Mouse (Mus musculus) intestine, embryonic 15.5 days (tissue): ENCODE results near the gene Lingo2. TPM values are rescaled to one million over a fixed set of nuclear protein-coding genes. Genes with fewer than 3 reads are reported as not detected.
"Not testable (repeated sequence)": the region's sequence is repeated elsewhere in the genome, so short reads cannot be mapped to it uniquely, and the experiment has no call there.

ENCODE experiments used
- ATAC-seq: fragments of 200-750 bp; cut with Nextera tagmentation; 2 replicates; pipeline ENCODE4 v1.8.0; 2017; ENCODE audit warnings: moderate TSS enrichment, moderate library complexity
- H3K27ac ChIP-seq: fragments of 300-500 bp; sonication (generic); 2 replicates; pipeline ENCODE4 v1.5.1; 2015; ENCODE audit warnings: mild to moderate bottlenecking, inconsistent platforms
- H3K27me3 ChIP-seq: fragments of 300-500 bp; sonication (generic); replicated peaks from 2 replicates; pipeline ENCODE4 v1.6.1; 2015; ENCODE audit warnings: inconsistent platforms
- H3K36me3 ChIP-seq: fragments of 300-500 bp; sonication (generic); 2 replicates; pipeline ENCODE4 v1.6.1; 2015; ENCODE audit warnings: inconsistent platforms
- H3K4me1 ChIP-seq: fragments of 300-500 bp; sonication (generic); replicated peaks from 2 replicates; pipeline ENCODE4 v1.6.1; 2015; ENCODE audit warnings: inconsistent platforms
- H3K4me2 ChIP-seq: fragments of 300-500 bp; sonication (generic); replicated peaks from 2 replicates; pipeline ENCODE4 v1.6.1; 2015; ENCODE audit warnings: mild to moderate bottlenecking, inconsistent platforms
- H3K4me3 ChIP-seq: fragments of 300-500 bp; sonication (generic); replicated peaks from 2 replicates; pipeline ENCODE4 v1.5.1; 2015; ENCODE audit warnings: inconsistent platforms
- H3K9ac ChIP-seq: fragments of 300-500 bp; sonication (generic); 2 replicates; pipeline ENCODE4 v1.6.1; 2015; ENCODE audit warnings: inconsistent platforms
- H3K9me3 ChIP-seq: fragments of 300-500 bp; sonication (generic); 2 replicates; pipeline ENCODE4 v1.6.1; 2016; ENCODE audit warnings: inconsistent platforms
- WGBS: fragments of 180-500 bp; shearing (Covaris S2); methylation state at CpG from one replicate; pipeline ENCODE4 v1.1.7; 2015; 5-methylcytosine and 5-hydroxymethylcytosine counted together
- polyA plus RNA-seq: library from polyadenylated mRNA; unstranded; fragments of >200 nt; fragmentation: Nextera tagmentation; extraction: Ambion mirVana; gene quantifications from 2 replicates; pipeline ENCODE4 v1.2.1, GENCODE M21; 2015

The Lingo2 gene
- polyA plus RNA-seq, 1 experiment from 2014 or later = 0.96 TPM

GRCm38 (mm10) chr4:36262436-36263169 lies 688.9 kb downstream of the Lingo2 start:
- Histone ChIP-seq H3K36me3 (no peaks in the 10 kb centered on the region), H3K27me3 (no peaks in the 10 kb centered on the region), H3K9ac (no peak overlapping the region), H3K4me2 (no peak overlapping the region), H3K4me1 (no peaks in the 10 kb centered on the region), H3K4me3 (no peak overlapping the region), H3K27ac (no peak overlapping the region), H3K9me3 (no peaks in the 10 kb centered on the region)
- no peak for ATAC-seq
- WGBS = 72% methylated on average over 2 of the region's 2 CpGs

DNA sequence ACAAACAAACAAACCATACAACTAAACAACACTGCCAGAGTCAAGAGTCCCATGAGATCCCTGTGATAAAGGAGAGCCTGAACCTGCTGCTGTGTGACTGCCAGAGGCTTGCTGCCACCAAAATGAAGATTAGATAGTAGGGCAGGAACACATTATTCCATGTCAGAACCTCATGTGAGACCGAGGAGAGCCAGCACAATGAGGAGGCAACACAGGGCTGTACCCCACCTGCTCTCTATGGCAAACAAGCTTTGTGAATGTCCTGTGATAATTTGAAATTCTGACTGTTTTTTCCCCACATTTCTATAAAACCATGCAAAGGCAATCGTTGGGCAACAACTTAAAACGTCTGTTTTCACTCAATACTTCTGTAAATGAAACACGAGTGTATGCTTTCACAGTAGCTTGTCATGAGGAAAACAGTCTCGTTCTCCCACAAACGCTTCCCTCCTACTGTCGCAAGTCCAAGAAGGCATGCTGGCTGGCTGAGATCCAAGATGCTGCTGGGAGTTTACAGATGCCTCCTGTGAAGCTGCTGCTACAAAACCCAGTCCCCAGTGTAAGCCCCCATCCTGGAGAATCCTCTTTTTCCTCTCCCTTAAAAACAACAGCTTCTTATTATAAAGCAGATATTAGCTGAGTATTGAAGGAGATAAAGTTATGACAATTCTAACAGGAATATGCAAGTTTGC lies 765.2 kb downstream of the Lingo2 start:
- Histone ChIP-seq H3K27ac (no peak overlapping the region), H3K4me1 (no peaks in the 10 kb centered on the region), H3K9ac (no peak overlapping the region), H3K36me3 (no peaks in the 10 kb centered on the region), H3K27me3 (no peaks in the 10 kb centered on the region), H3K9me3 (no peaks in the 10 kb centered on the region), H3K4me2 (no peak overlapping the region), H3K4me3 (no peak overlapping the region)
- ATAC-seq = no peak
- 35% methylated on average over 7 of the region's 7 CpGs for WGBS

GRCm38 (mm10) chr4:36183643-36184042 lies 767.9 kb downstream of the Lingo2 start:
- ATAC-seq = no peak
- no peak overlapping the region for H3K27ac ChIP-seq
- no peaks in the 10 kb centered on the region for H3K36me3 ChIP-seq
- no peaks in the 10 kb centered on the region for H3K4me1 ChIP-seq
- no peaks in the 10 kb centered on the region for H3K27me3 ChIP-seq
- whole genome bisulfite sequencing = 52% methylated on average over 4 of the region's 4 CpGs
- no peak overlapping the region for H3K4me3 ChIP-seq
- H3K4me2 ChIP-seq = no peak overlapping the region
- no peaks in the 10 kb centered on the region for H3K9me3 ChIP-seq
- no peak overlapping the region for H3K9ac ChIP-seq

GRCm38 (mm10) chr4:36170099-36170498 lies 781.4 kb downstream of the Lingo2 start:
- ATAC-seq = no peak
- no peaks in the 10 kb centered on the region for H3K9me3 ChIP-seq
- 37% methylated on average over 1 of the region's 1 CpGs for WGBS
- H3K27ac ChIP-seq = no peak overlapping the region
- no peaks in the 10 kb centered on the region for H3K4me1 ChIP-seq
- H3K36me3 ChIP-seq = no peaks in the 10 kb centered on the region
- H3K4me2 ChIP-seq = no peak overlapping the region
- H3K4me3 ChIP-seq = no peak overlapping the region
- H3K27me3 ChIP-seq = no peaks in the 10 kb centered on the region
- no peak overlapping the region for H3K9ac ChIP-seq

GRCm38 (mm10) chr4:36131341-36131740 lies 820.2 kb downstream of the Lingo2 start:
- Histone ChIP-seq H3K4me1 (no peaks in the 10 kb centered on the region), H3K27me3 (no peaks in the 10 kb centered on the region), H3K4me3 (no peak overlapping the region), H3K9me3 (no peaks in the 10 kb centered on the region), H3K4me2 (no peak overlapping the region), H3K36me3 (no peaks in the 10 kb centered on the region), H3K27ac (no peak overlapping the region), H3K9ac (no peak overlapping the region)
- ATAC-seq = no peak

DNA sequence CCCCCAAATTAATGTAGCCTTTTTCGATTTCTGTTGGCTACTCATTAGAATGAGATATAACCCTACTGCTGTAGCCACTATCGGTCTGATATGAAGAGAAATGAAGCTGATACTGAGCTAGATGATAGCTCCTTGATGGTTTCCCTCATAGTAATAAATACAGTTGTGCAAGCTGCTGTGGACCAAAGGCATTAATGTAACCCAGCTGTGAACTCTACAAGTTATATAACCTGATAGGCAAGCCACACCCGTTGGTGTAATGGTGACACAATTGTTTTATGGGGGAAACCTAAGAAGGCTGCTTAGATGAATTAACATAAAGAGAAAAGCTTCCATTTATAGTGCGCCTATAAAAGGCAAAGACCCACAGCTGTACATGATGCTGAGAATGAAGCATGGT lies 856.1 kb downstream of the Lingo2 start:
- no peaks in the 10 kb centered on the region for H3K27me3 ChIP-seq
- peak; percentile 74 for ATAC-seq

DNA sequence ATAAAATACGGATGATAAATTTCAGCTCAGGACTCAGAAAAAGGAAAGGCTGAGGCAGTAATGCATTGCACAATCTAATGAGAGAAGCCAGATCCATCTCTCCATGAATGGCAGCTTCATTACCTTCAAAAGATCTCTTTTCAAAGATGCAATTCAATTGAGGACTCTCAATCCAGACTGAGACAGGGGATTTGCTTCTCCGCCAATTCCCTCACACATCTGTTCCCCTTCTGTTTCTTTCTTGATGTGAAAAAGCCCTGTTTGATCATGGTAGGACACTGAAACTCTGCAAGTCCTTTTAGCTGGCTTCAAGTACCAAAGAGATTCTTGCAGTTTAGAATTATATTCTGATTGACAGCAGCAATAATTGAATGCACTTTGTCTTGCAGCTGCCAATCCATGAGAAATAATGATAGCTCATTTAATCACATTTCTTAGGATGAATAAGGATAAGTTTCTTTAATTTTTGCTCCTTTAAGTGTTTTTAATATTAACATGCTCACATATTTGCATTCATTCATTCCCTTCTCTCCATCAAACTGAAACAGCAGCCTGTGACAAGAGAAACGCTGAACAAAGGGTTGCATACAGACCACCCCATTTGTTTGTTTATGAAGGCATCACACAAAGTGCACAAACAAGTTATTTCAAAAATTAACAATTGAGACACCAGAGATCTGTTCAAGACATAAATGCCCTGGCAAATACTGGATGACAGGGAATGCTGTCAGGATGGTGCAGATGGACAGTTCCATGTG lies 870.3 kb downstream of the Lingo2 start:
- Histone ChIP-seq H3K4me2 (no peak overlapping the region), H3K9ac (no peak overlapping the region), H3K36me3 (no peaks in the 10 kb centered on the region), H3K4me1 (no peaks in the 10 kb centered on the region), H3K27ac (no peak overlapping the region), H3K27me3 (no peaks in the 10 kb centered on the region), H3K9me3 (no peaks in the 10 kb centered on the region), H3K4me3 (no peak overlapping the region)
- no peak for ATAC-seq
- 84% methylated on average over 3 of the region's 3 CpGs for WGBS

More for the DNA sequence above, 856.1 kb downstream of the Lingo2 start:
- Histone ChIP-seq H3K9ac (no peak overlapping the region), H3K4me3 (no peak overlapping the region), H3K4me1 (no peaks in the 10 kb centered on the region), H3K36me3 (no peaks in the 10 kb centered on the region), H3K9me3 (no peaks in the 10 kb centered on the region), H3K27ac (no peak overlapping the region), H3K4me2 (no peak overlapping the region)
- 73% methylated on average over 4 of the region's 4 CpGs for WGBS

DNA sequence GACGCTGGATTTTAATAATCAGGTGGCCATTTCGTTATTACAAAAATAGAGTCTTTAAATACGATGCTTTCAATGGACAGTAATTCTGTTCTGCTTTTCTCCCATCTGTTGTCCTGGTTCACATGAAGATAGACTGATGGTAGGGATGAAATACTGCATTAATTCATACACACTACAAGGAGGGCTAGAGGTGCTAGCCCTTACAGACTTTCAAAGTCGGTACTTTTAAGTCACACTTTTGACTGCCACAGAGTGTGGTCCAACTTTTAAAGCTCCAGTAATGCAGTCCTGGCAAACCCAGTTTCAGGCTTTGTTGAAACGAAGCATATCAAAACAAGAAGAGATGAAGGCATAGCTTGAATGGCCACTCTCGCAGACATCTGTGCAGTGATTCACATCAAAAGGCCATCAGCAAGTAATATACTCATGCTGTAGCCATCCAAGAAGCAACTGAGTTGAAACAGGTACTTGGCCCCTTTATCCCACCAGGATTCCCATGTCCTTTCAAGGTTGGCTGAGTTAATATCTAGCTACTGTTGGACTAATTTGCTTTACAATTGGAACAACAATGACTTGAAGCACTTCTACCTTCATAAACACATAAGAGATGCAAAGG lies 872.5 kb downstream of the Lingo2 start:
- WGBS = 89% methylated on average over 6 of the region's 6 CpGs
- Histone ChIP-seq H3K4me2 (no peak overlapping the region), H3K27ac (no peak overlapping the region), H3K4me3 (no peak overlapping the region), H3K9ac (no peak overlapping the region), H3K36me3 (no peaks in the 10 kb centered on the region), H3K4me1 (no peaks in the 10 kb centered on the region), H3K27me3 (no peaks in the 10 kb centered on the region), H3K9me3 (no peaks in the 10 kb centered on the region)
- ATAC-seq = no peak

GRCm38 (mm10) chr4:36064701-36065100 lies 886.8 kb downstream of the Lingo2 start:
- H3K9ac ChIP-seq, ATAC-seq, H3K4me1 ChIP-seq, H3K36me3 ChIP-seq, H3K27me3 ChIP-seq, H3K4me2 ChIP-seq, H3K27ac ChIP-seq, H3K9me3 ChIP-seq, H3K4me3 ChIP-seq: not testable (repeated sequence)
- WGBS = 67% methylated on average over 1 of the region's 1 CpGs

DNA sequence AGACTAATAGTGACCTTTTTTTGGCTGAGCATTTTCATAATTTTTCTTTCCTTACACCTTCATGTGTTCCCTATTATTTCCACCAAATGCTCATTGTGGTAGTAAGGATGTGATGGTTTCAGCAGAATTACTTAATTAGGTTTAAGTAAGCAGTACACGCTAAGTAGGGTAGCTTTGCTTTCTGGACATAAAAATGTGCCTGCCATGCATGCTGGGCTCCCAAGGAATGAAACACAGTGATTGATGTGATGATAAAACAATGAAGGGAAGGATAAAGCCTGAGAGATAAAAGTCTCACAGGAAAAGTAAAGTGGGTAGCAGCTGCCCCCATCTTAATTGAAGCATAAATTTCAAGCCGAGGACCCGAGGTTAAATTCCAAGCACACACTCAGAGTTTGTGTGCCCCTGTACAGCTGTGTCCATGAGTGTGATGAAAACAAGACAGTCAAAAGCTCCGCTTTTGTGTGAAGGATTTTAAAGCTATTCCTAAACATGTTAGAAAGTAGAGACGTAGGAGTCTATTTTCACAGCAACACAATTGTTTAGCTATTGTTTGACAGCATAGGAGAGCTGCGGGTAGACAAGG lies 898.7 kb downstream of the Lingo2 start:
- Histone ChIP-seq H3K27ac (no peak overlapping the region), H3K9ac (no peak overlapping the region), H3K4me3 (no peak overlapping the region), H3K27me3 (no peaks in the 10 kb centered on the region), H3K4me1 (no peaks in the 10 kb centered on the region), H3K9me3 (no peaks in the 10 kb centered on the region), H3K36me3 (no peaks in the 10 kb centered on the region), H3K4me2 (no peak overlapping the region)
- ATAC-seq = no peak
- 51% methylated on average over 6 of the region's 6 CpGs for WGBS

- Histone ChIP-seq H3K27me3 (no peaks in the 10 kb centered on the region), H3K9ac (no peak overlapping the region), H3K9me3 (no peaks in the 10 kb centered on the region), H3K27ac (no peak overlapping the region), H3K36me3 (no peaks in the 10 kb centered on the region), H3K4me3 (no peak overlapping the region), H3K4me1 (no peaks in the 10 kb centered on the region), H3K4me2 (no peak overlapping the region)
- WGBS = 88% methylated on average over 3 of the region's 3 CpGs
- ATAC-seq = no peak
Measured at GRCm38 (mm10) chr4:36040361-36040760, 911.2 kb downstream of the Lingo2 start.

DNA sequence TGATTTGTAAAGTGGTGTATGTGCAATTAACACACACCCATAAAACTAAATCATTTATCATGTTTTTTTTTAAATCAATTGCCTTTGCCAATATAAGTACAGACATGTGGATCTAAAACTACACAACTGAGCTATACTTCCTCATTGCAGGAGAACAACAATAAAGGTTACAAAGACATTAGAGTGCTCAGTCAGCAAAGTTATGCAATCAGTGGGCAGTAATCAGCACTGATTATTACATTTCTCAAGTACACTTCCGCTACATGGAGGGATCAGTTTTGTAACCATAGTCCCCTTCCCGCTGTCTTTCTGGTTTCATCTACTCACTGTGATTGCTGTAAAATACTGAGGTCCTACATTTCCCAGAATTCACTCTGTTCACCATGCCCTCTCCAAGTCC lies 912.8 kb downstream of the Lingo2 start:
- Histone ChIP-seq H3K27ac (no peak overlapping the region), H3K4me1 (no peaks in the 10 kb centered on the region), H3K27me3 (no peaks in the 10 kb centered on the region), H3K36me3 (no peaks in the 10 kb centered on the region), H3K9me3 (no peaks in the 10 kb centered on the region), H3K4me3 (no peak overlapping the region), H3K4me2 (no peak overlapping the region), H3K9ac (no peak overlapping the region)
- peak; percentile 68 for ATAC-seq
- 85% methylated on average over 2 of the region's 2 CpGs for WGBS
